Mouse (Mus musculus) layer of hippocampus, adult 2 months (tissue): Measurements from ENCODE around the gene Rftn2. TPM values are rescaled to one million over a fixed set of nuclear protein-coding genes. Genes with fewer than 3 reads are reported as not detected.

Experiments
- DNase-seq, 2 experiments: peaks; one replicate each; pipeline ENCODE4 v3.0.0; 2022; ENCODE audit warnings: low spot score in 2 of 2
- H3K27ac ChIP-seq: fragments of 200-600 bp; 2 replicates; pipeline ENCODE4 v1.8.1; 2022
- H3K4me3 ChIP-seq: fragments of 200-600 bp; 2 replicates; pipeline ENCODE4 v1.8.1; 2022; ENCODE audit warnings: mild to moderate bottlenecking
- CTCF ChIP-seq: fragments of 200-600 bp; conservative IDR thresholded peaks from 2 replicates; pipeline ENCODE4 v1.8.1; 2022; ENCODE audit warnings: antibody characterized with exemption, mild to moderate bottlenecking, moderate library complexity
- total RNA-seq, 2 experiments: library from RNA; stranded (reverse); gene quantifications; 2 replicates each; pipeline ENCODE4 v1.2.3; 2021

Gene Rftn2
- total RNA-seq, 2 experiments from 2014 or later: 32.2 to 35.8 TPM

GRCm38 (mm10) chr1:55205808-55206327, 20.7 kb downstream of the Rftn2 start:
- no peak for TF ChIP-seq CTCF
- peak in 1 of 2 experiments; percentile 25 for DNase-seq
- Histone ChIP-seq H3K4me3 (no peak overlapping the region), H3K27ac (peak overlapping the region; percentile 41)

- no peak for TF ChIP-seq CTCF
- H3K27ac ChIP-seq: peak overlapping the region; percentile 74
- peak in 1 of 2 experiments; percentile 29 for DNase-seq
- peak overlapping the region; percentile 34; the same call in 1 of the 2 replicates for H3K4me3 ChIP-seq
Measured at GRCm38 (mm10) chr1:55201850-55202752, 24.5 kb downstream of the Rftn2 start.

- no peak for DNase-seq
- H3K27ac ChIP-seq: no peak overlapping the region
- no peak for TF ChIP-seq CTCF
- H3K4me3 ChIP-seq: no peak overlapping the region
Measured at GRCm38 (mm10) chr1:55198719-55199118, 27.9 kb downstream of the Rftn2 start.

- H3K27ac ChIP-seq: no peak overlapping the region
- H3K4me3 ChIP-seq: no peak overlapping the region
- no peak for TF ChIP-seq CTCF
- no peak for DNase-seq
Measured at GRCm38 (mm10) chr1:55196327-55197003, 30.1 kb downstream of the Rftn2 start.

GRCm38 (mm10) chr1:55195021-55195420, 31.6 kb downstream of the Rftn2 start:
- no peak for DNase-seq
- peak overlapping the region; percentile 76 for H3K27ac ChIP-seq
- H3K4me3 ChIP-seq: no peak overlapping the region
- no peak for TF ChIP-seq CTCF

- Histone ChIP-seq H3K27ac (peak overlapping the region; percentile 76), H3K4me3 (no peak overlapping the region)
- no peak for TF ChIP-seq CTCF
- peak in 1 of 2 experiments; percentile 13 for DNase-seq
Measured at GRCm38 (mm10) chr1:55194064-55194915, 32.3 kb downstream of the Rftn2 start.

GRCm38 (mm10) chr1:55193316-55193715, 33.3 kb downstream of the Rftn2 start:
- no peak for TF ChIP-seq CTCF
- H3K4me3 ChIP-seq: no peak overlapping the region
- DNase-seq: no peak
- H3K27ac ChIP-seq: peak overlapping the region; percentile 76; the same call in 1 of the 2 replicates

GRCm38 (mm10) chr1:55192824-55193223, 33.8 kb downstream of the Rftn2 start:
- TF ChIP-seq CTCF: peak; percentile 83
- DNase-seq: no peak
- Histone ChIP-seq H3K27ac (peak overlapping the region; percentile 76; the same call in 1 of the 2 replicates), H3K4me3 (no peak overlapping the region)

- DNase-seq: no peak
- Histone ChIP-seq H3K4me3 (no peak overlapping the region; the same call in 1 of the 2 replicates), H3K27ac (peak overlapping the region; percentile 76; the same call in 1 of the 2 replicates)
- no peak for TF ChIP-seq CTCF
Measured at GRCm38 (mm10) chr1:55192015-55192414, 34.6 kb downstream of the Rftn2 start.

GRCm38 (mm10) chr1:55186592-55187210, 39.9 kb downstream of the Rftn2 start:
- Histone ChIP-seq H3K4me3 (no peak overlapping the region), H3K27ac (no peak overlapping the region)
- TF ChIP-seq CTCF: no peak
- DNase-seq: no peak

GRCm38 (mm10) chr1:55185718-55186117, 40.9 kb downstream of the Rftn2 start:
- Histone ChIP-seq H3K27ac (no peak overlapping the region), H3K4me3 (no peak overlapping the region)
- no peak for DNase-seq
- TF ChIP-seq CTCF: peak; percentile 53

GRCm38 (mm10) chr1:55182392-55182791, 44.2 kb downstream of the Rftn2 start:
- no peak for DNase-seq
- no peak for TF ChIP-seq CTCF
- Histone ChIP-seq H3K4me3 (no peak overlapping the region), H3K27ac (no peak overlapping the region)
